Mouse (Mus musculus) brain, embryonic 18.5 days (tissue): ENCODE measurements at regions not wholly inside any gene's neighbourhood (a gene's known extent, or its start where the extent isn't known, plus 50 kb on each side); places are given as distances from the start of the nearest gene placed in this dataset.
"Not testable (repeated sequence)": the region's sequence is repeated elsewhere in the genome, so short reads cannot be mapped to it uniquely, and the experiment has no call there.

Experiments
- DNase-seq: peaks from one replicate; pipeline ENCODE4 v3.0.0-alpha.2; 2012; ENCODE audit warnings: low read depth, low spot score

DNA sequence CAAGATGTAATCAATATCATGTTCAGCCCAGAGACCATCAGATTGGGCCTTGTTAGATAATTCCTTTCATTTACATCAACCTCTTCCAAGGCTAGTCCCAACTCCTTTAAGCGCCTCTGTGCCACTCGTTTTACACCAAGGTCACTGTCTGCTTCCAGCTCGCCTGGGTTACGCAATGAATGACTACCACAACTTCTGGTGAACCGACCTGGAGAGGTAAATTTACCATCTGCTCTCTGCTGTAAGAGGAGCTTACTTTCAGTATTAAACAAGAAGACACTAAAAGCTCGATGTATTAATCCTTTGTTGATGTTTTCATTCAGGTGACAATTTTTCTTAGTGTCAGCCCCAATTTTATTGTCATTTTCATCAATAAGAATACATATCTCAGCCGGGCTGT is 51.7 kb upstream of the Fam174b start:
- no peak for DNase-seq

DNA sequence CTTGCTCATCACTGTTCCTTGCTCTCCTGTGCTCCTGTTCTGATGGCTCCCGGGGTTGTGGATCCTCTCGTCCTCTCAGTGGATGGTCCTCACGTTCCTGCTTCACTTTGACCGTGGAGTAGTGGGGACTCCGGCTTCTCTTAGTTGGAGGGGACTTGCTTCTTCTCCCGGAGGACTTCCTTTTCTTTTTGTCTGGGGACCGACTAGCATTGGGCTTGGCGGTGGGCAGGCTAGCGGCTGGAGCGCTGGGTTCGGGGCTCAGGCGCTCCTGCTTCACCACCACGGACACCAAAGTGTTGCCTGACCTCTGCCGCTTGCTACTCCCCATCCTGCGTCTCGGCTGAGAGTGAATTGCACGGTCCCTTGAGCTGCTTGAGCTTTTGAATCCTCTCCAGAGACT is 53.9 kb upstream of the Fam174b start:
- DNase-seq = not testable (repeated sequence)

DNA sequence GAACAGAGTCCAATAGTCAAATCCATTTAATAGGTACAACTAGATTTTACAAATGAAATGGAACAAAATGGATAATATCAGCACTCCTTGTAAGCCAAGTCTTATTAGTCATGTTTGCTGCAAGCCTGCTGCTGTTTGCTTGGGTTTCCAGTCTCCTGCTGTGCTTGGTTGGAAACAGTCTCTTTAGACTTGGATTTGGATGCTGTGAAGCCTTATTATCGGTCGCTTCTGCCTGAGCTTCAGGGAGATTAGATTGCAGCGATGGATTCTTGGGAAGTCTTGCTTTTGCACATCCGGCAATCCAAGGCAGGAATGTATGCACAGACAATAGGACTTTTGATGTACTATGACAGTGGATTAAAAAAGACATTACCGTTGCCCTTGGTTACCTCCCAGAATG is 57.3 kb upstream of the Fam174b start:
- no peak for DNase-seq

DNA sequence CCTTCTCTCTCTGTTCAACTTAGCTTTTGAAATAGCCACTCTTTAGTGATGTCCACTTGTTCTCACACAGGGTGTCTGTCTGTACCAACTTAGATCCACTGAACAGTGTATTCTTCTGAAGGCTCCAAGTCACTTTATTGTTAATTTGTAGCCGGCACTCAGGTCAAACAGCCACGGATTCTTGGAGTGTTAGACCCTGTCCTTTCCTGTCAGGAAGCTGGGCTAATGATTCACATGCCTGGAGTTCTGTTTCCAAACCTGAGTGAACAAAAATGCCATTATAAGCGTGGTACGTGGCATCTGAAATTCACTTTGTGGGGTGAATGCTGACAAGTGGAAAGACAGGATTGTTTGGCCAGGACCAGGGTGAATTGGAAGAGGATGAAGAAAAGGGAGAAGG is 69.5 kb upstream of the Fam174b start:
- no peak for DNase-seq

DNA sequence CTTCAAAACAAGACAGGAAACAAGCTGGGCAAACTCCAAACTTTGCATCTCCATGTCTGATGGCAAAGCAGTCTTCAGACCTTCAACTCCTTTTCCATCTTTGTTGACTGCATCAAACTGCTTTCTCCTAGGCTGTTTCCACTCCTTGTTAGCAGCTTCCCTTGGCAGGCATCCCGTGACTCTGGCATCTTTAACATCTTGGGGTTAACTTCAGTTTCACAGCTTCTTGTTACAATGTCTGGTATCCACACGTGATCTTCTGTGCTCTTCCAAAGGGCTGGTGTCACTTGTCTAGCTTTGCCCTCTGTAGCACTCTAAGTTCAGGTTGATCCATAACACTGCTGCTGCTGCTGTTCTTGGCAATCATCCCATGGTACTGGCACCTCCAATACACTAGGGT is 71.3 kb upstream of the Fam174b start:
- no peak for DNase-seq

DNA sequence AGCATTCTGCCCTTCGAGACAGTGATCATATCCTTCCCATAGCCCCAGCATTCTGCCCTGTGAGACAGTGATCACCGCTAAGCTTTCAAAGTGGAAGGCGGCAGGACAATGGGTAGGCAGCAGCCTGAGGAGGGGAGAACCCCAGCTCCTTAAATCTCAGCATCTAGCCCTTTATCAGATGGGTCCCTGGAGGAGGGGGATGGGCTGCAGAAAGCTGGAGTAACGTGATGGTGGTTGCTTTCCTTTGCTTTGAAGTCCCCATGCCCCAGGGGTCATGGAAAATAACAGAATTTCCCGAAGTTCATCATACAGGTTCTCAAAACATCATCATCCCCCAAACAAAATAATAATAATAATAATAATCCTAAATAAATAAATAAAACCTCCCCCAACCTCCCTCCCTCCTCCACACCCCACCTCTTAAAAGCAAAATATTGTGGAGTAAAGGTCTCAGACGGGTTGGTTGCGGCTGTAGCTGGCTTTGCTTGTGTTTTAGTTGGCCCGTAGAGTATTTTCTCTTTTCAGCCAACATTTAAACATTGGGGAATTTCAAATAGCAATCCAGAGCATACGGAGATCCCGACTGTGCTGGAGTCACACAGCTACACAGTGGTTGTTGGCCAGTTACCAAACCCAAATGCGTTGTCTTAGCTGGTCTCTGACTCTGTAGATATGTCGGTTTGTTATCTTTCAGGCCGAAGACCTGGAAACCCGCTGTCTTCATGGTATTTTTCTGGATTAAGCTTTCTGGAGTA is 73.0 kb upstream of the Fam174b start:
- no peak for DNase-seq

DNA sequence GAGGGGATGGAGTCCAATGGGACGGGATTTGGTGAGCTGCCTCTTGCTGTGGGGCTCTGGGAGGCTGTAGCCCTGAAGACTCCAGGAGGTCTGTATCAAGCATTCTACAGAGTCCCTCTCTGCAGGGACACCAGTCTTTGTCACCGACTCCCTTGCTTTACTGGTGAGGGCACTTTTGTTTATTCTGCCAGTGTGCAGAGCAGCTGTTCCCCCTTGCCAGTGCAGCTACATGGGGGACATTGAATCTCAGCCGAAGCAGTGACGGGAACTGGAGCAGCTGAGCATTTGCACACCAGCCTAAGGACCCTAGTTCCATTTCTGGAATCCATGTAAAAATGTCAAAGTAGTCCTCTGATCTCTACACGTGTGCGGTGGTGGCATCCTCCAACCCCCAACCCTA is 75.1 kb upstream of the Fam174b start:
- no peak for DNase-seq

DNA sequence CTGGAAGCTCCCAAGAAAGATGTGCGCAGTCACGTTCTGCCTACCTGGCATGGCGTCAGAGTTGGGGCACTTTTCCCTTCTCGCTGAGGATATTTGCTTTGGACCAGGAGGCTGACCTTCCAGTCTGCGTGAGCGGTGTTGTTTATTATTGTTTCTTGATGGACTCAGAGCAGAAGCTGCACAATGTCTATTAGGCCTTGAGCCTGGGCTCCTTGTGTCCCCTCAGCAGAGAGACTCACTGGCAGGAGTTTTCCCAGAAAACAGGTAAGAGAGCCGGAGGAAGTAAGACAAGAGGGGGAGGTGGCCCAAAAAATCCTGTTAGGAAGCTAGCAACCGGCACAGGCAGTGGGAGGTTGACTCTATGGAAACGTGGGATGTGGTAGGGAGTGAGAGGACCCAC is 77.6 kb upstream of the Fam174b start:
- no peak for DNase-seq

DNA sequence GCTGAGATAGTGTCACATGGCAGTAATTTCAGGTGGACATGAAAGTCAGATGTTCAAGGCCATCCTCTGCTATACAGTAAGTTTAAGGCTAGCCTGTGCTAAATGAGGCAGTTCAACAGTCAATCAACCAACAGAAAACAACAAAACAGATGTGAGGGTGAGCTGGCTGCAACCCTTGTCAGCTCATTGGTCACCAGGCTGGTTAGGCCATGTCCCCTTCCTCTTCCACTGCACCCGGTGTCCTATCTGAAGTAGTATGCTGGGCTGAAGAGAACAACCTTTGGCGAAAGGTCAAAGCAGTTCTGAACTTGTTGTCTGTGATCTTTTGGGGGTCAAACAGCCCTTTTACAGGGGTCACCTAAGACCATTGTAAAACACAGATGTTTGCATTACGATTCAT is 78.2 kb upstream of the Fam174b start:
- DNase-seq = no peak

DNA sequence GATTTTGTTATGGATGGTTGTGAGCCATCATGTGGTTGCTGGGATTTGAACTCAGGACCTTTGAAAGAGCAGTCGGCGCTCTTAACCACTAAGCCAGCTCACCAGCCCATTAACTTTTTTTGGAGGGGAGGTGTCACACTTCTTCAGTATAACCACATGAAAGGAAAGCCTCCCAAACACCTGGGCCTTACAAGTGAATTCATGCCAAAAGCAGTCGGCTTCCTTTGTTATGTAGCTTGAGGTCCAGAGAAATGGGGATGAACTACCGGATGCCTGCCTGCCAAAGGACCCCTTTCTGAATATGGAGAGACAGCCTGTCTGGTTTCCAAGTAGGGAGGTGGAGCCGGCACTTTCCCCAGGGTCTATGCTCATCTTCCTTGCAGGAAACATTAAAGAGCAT is 80.6 kb upstream of the Fam174b start:
- no peak for DNase-seq

DNA sequence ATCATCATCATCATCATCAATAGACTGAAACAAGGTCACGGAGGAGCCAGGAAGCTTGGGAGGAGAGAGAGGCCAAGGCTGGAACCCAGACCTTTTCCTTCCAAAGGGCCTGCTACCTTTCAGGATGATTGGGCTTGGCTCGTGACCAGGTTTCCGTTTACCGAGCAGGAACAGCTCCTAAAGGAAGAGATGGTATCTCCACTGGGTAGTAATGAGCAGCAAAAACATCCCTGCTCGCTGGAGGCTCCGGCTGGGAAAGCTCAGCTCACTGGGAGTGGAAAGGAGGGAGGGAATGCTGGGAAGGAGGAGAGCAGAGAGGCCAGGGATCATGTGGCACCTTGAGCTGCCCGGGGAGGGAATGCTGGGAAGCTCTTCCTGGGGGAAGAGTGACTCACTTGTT is 82.8 kb upstream of the Fam174b start:
- no peak for DNase-seq

DNA sequence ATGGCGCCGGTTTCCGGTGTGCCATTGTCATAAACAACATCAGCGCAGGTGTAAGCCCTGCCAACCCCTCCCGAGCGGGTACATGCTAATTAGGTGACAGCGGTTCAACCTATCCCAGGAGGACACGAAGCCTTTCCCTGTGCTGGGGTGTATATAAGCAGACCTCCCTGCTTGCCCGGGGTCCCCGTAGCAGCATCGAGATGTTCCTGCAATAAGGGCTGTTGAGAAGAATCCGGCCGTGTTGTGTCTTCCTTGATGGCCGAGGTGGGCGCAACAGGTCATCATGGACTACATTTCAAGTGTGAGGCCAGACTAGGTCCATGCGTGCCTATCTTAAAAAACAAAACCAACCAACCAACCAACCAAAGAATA is 83.7 kb upstream of the Fam174b start:
- not testable (repeated sequence) for DNase-seq

DNA sequence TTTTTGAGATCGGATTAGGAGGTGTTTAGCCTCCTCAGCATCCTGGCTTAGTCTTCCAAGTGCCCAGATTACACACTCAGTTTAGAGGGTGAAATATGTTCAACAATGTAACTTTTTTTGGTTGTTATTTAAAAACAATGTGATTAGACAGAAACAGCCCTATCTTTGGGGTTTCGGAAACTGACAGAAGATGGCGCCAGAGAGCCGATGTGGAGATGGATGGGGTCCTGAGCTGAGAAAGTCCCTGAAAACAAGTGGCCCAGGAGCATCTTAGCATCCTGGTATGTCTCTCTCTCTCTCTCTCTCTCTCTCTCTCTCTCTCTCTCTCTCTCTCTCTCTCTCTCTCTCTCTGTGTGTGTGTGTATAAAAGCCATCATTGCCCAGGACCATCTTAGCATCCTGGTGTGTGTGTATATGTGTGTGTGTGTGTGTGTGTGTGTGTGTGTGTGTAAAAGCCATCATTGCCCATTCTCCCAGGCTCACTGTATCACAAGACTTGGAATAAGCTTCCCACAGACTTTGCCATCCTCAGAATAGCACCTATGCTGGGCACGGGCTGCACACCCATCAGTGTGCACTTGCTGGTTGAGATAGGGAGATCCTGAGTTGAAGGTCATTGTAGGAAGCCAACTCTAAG is 84.2 kb upstream of the Fam174b start:
- DNase-seq = no peak

DNA sequence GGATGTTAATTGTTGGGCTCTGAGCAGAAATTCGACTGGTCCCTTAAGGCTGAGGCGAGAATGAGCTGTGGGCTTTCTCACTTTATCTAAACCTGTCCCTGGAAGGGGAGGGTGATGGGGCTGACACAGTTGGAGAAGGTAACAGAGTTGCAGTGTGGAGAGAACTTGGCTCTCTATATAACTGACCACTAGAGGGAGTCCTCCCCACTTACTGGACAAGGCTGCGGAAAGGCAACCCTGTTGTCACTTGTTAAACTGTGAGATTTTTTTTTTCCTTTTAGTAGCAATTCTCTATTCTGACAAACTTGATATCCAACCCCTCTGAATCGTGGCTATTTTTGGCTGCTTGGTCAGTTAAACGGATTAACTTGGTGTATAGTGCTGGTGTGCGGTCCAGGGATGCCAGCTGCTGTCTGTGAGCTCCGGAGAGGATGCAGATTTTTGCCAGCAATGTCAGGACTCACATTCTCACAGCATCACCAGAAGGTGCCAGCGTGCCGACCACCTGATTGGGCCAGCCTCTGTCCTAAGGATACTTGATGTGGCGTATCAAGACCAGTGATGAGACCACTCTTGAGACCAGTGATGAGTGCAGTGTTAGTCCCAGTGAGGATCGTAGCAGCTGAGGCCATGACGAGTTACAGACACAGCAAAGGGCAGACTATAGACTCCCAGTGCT is 85.8 kb upstream of the Fam174b start:
- no peak for DNase-seq

DNA sequence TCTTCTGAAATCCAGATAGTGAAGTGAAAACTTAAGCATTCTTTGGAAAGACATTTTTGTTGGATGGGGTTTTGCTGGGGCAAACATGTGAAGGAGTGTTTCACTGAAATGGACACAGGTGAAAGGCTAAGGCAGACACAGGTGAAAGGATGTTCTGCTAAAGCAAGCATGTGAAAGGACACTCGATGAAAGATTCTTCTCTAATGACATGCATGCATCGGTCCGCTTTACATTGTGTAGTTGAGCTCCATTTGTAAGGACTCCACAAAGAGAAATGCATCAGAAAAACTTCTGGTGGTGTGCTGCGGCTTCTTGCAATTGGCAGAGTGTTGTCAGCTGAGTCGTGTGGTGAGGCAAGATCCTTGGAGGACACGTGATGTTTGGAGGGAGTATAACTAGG is 89.2 kb upstream of the Fam174b start:
- DNase-seq = no peak

DNA sequence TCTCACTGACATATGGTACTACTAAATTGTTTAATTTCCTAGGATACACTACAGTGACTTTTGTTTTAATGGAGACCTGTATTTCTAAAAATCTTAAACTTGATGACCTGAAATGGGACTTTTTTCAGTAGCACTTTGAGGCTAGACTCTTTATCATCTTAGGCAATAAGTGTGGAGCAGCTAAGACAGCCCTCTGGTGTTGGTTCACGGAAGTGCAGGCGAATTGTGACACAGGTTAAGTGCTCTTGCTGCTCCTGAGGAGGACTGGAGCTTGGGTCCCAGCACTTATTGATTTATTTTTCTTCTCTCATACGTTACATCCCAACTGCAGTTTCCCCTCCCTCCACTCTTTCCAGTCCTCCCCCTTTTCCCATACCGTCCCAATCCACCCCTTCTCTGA is 92.1 kb upstream of the Fam174b start:
- no peak for DNase-seq

DNA sequence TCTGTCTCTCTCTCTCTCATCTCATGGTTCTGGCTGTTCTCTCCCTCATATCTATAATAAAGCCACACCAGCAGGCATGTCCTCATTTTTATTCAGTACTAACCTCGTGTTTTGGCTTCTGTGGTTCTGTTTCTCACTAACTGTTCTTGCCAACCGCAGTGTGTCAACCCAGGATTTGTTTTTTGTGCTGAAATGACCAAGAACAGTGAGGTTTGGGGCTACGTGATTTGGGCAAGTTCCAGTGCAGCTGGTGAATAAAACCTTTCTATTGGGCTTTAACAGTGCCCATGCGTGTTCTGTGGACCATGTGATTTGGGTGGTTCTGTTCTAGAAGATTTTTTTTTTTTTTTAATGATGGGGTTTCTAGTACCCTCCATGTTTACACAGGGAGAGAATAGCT is 93.0 kb upstream of the Fam174b start:
- peak; percentile 69 for DNase-seq

DNA sequence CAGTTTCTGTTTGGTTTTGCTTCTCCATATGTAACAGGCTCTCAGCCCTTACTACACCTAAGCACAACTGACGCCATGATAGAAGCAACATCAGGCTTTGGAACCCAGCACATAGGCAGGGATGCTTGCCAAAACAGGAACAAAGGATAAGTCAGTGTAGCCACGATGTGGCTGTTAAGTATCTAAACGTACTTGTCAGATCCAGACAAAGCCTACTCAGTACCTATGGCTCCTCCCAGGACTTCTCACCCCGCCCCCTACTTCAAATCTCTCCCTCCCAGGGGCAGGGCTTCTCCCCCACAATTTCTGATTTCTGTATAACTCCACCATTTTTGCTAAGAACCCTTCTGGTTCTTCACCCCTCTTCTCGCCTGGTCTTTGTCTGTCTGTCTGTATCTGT is 93.4 kb upstream of the Fam174b start:
- no peak for DNase-seq

DNA sequence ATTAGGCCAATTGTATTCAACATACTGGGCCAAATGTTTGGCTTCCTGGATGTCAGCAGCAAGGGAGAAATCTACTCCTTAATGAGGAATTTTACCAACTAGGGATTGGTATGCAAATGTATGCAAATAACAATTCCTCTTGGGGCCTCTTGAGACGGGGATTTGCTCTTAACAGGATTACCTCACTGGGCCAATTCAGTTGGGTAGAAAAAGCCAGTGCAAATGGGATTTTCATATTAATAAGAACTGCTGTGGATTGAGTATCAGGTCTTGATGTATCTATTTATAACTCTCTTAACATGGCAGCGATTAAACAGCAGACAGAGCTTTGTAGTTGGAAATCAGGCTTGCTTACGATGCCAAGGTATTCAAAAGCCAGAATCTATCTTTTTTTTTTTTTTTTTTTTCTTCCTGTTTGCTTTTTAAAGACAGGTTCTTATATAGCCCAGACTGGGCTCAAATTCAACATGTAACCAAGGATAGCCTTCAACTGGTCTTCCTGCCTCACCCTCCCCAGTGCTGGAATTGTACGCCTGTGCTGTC is 95.7 kb upstream of the Fam174b start:
- peak; percentile 56 for DNase-seq

DNA sequence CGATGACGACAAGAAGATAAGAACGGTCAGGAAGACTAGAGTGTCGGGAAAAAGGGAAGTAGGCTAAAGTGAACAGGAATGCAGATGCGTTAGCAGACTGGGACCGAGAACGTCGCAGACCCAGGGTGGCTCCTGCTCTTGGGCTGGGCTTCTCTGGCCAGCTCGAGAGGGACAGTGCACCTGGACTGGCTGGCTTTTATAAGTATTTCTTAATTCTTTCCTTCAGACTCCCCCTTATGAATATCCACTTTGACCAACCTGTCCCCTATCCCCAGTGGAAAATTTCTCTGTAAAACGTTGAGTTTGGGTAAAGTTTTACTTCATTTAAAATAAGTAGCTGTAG is 96.1 kb upstream of the Fam174b start:
- no peak for DNase-seq

DNA sequence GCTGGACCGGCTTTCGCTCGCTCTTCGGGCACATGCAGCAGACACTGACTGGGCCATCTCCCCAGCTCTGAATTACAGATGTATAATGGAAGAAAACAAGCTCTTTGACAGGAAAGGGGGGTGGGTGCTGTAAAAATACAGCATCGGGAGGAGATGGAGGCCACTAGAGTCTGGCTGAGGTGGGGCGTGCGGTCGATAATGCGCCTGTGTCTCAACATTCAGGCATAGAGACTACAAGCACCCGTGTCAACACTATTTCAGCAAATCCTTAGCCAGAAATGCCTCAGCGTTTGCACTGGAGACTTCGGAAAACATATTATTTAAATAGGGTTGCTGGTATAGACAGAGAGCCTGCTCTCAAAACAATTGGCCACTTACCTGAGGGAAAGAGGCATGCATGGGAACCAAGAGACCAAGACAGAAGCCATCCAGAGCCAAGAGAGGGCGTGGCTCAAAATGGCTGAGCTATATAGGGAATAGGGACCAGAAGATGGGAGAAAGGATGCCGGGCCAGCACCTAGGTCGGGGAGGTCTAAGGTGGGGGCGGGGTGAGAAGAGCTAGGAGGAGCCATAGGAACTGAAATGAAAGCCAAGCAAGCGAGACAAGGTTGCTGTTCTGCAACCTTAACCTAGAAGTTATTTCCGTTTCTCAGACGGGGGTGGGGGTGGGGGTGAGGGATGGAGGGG is 96.7 kb upstream of the Fam174b start:
- no peak for DNase-seq

DNA sequence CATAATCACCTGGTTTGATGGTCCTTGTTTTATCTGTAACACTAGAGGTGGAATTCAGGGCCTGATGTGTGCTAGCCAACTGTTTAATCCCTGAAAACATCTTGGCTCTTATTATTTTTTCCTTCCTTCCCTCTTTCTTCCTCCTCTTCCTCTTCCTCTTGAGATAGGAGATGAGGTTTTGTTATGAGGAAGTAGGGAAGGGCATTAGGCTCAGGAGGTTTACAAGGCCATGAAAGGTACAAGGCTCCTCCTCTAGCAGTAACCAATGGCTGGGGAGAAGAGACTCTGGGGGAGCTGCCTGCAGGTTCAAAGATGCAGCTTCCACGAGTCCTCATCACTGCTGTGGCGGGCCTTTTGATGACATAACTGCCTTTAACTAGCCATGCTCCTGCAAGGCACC is 98.6 kb upstream of the Chd2 start:
- no peak for DNase-seq

DNA sequence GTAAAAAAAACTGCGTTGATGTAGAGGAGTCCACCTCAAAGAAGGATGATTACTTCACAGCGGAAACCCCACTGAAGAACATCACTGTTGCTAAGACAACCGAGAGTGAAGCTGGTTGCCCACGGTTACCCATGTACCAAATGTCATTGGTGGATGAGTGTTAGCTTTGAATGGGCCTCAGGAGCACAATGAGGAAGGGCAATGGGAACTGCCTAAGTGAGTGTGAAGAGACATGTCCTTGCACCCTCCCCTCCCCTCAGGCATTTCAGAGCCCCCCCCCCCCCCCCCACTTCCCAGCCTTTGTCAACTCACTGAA is 96.1 kb upstream of the Chd2 start:
- DNase-seq = no peak
